Mouse (Mus musculus) stomach, embryonic 16.5 days (tissue): Measurements from ENCODE around the gene Hist1h1e. TPM values are rescaled to one million over a fixed set of nuclear protein-coding genes. Genes with fewer than 3 reads are reported as not detected.
"Not testable (repeated sequence)": the region's sequence is repeated elsewhere in the genome, so short reads cannot be mapped to it uniquely, and the experiment has no call there.

Experiments
- ATAC-seq: fragments of 200-750 bp; cut with Nextera tagmentation; 2 replicates; pipeline ENCODE4 v1.8.0; 2017; ENCODE audit warnings: moderate number of reproducible peaks, moderate TSS enrichment; ENCODE audit not compliant: insufficient read depth, low FRiP score
- H3K27ac ChIP-seq: fragments of 300-500 bp; sonication (generic); 2 replicates; pipeline ENCODE4 v1.5.1; 2014; ENCODE audit warnings: low read length
- H3K27me3 ChIP-seq: fragments of 300-500 bp; sonication (generic); 2 replicates; pipeline ENCODE4 v1.6.1; 2014; ENCODE audit warnings: low read length, control low read depth, mixed read lengths; ENCODE audit not compliant: control insufficient read depth, insufficient read depth
- H3K36me3 ChIP-seq: fragments of 300-500 bp; sonication (generic); 2 replicates; pipeline ENCODE4 v1.6.1; 2014; ENCODE audit warnings: low read length; ENCODE audit not compliant: control insufficient read depth, insufficient read depth
- H3K4me1 ChIP-seq: fragments of 300-500 bp; sonication (generic); 2 replicates; pipeline ENCODE4 v1.6.1; 2014; ENCODE audit warnings: low read length, control low read depth, mixed read lengths; ENCODE audit not compliant: control insufficient read depth, insufficient read depth
- H3K4me2 ChIP-seq: fragments of 300-500 bp; sonication (generic); 2 replicates; pipeline ENCODE4 v1.6.1; 2014; ENCODE audit warnings: low read depth, low read length, mixed read lengths
- H3K4me3 ChIP-seq: fragments of 300-500 bp; sonication (generic); replicated peaks from 2 replicates; pipeline ENCODE4 v1.5.1; 2014; ENCODE audit warnings: mild to moderate bottlenecking, low read length
- H3K9ac ChIP-seq: fragments of 300-500 bp; sonication (generic); 2 replicates; pipeline ENCODE4 v1.6.1; 2014; ENCODE audit warnings: low read length
- H3K9me3 ChIP-seq: fragments of 300-500 bp; sonication (generic); replicated peaks from 2 replicates; pipeline ENCODE4 v1.6.1; 2016; ENCODE audit warnings: low read length, control low read depth; ENCODE audit not compliant: control insufficient read depth
- WGBS: fragments of 180-500 bp; shearing (Covaris S2); extraction: QIAGEN DNeasy Blood & Tissue Kit; methylation state at CpG from one replicate; pipeline ENCODE4 v1.1.7; 2014; 5-methylcytosine and 5-hydroxymethylcytosine counted together
- polyA plus RNA-seq: library from polyadenylated mRNA; unstranded; fragments of >200 nt; fragmentation: Nextera tagmentation; extraction: Ambion mirVana; gene quantifications from 2 replicates; pipeline ENCODE4 v1.2.1, GENCODE M21; 2015

The Hist1h1e gene
- polyA plus RNA-seq, 1 experiment from 2014 or later, result 16.6 TPM

DNA sequence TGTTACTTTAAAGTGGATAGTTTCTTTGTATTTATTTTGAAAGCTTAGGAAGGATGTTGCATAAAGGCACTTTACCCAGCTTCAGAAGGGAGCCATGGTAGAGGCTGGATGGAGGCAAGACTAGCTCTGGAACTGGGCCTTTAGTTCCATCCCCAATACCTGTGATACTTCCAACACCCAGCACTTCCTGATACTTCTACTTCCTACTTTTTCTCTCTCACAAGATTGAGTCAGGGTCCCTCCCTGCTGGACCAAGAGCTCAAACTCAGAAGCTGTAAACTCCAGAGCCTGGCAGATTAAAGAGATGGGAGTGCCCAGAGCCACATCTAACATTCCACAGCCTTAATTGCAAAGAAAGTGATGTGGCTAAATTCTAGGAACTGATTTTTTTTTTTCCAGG lies 38.0 kb downstream of the Hist1h1e start:
- Histone ChIP-seq H3K4me1 (peaks cover 32% of the 10 kb centered on the region), H3K4me3 (peak overlapping the region; percentile 49), H3K9ac (peak overlapping the region; percentile 59), H3K9me3 (no peaks in the 10 kb centered on the region), H3K27me3 (no peaks in the 10 kb centered on the region), H3K36me3 (no peaks in the 10 kb centered on the region), H3K27ac (peak overlapping the region; percentile 97), H3K4me2 (peak overlapping the region; percentile 85)
- no peak for ATAC-seq

DNA sequence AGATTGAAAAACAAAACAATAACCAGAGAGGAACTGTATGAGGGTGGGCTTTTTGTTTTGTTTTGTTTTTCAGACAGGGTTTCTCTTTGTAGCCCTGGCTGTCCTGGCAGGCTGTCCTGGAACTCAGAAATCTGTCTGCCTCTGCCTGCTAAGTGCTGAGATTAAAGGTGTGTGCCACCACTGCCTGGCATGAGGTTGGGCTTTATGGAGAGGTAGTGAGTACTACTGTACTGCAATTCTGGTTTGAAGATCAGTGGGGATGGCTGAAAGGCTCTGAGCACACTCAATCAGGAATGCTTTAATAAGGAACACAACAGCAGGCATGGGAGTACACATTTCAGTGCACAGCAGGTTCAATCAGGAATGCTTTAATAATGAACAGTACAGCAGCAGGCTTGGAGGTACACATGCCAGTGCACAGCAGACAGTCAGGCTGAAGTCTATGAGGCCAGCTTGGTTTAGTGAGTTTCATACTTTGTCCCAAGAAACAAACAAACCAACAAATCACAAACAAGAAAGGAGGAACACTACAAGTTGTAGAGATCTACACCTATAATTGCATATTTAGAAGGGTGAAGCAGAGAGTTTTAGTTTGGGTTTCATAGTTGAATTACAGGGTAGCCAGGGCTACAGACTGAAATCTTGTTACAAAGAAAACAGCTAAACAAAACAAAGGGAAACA lies 38.8 kb downstream of the Hist1h1e start:
- ATAC-seq, result no peak
- H3K27me3 ChIP-seq, result no peaks in the 10 kb centered on the region
- H3K4me2 ChIP-seq, result no peak overlapping the region
- H3K9me3 ChIP-seq, result no peaks in the 10 kb centered on the region
- H3K4me1 ChIP-seq, result peaks cover 32% of the 10 kb centered on the region
- no peaks in the 10 kb centered on the region for H3K36me3 ChIP-seq
- peak overlapping the region; percentile 68 for H3K27ac ChIP-seq
- H3K4me3 ChIP-seq, result no peak overlapping the region
- H3K9ac ChIP-seq, result no peak overlapping the region

DNA sequence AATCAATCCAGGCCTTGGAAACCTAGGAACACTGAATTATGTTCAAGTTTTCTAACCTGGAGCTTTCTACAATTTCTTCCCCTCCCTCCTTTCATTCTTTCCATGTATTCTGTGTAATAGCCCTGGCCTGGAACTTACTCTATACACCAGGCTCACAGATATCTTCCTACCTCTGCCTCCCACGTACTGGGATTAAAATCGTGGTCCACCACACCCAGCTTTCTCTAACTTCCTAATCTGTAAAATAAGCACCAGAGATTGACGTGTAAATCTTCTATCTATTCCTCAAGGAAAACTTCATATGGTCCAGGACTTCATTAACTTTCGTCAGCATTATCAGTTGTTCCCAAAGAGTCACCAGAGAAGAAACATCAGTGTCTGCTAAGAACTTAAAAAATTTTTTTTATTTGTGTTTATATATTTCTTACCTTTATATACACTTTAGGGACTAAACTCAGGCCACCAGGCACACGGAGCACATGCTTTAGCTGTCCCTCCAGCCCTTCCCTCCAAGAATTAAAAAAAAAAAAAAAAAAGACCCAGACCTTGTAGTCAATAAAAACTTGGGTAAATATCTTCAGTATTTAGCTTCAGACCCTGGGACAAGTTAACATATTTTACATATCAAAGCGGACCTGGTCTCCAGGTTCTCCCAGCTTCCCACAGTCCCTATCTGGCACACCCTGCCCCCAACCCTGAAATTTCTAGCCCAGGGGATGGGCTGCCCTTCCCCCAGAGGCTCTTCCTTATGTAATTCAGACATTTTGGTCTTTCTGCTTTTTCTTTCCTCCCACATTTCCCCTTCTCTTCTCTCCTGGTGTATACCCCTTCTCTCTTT lies 39.9 kb downstream of the Hist1h1e start:
- Histone ChIP-seq H3K4me3 (peak overlapping the region; percentile 58), H3K4me2 (peak overlapping the region; percentile 83), H3K9me3 (no peaks in the 10 kb centered on the region), H3K27me3 (no peaks in the 10 kb centered on the region), H3K4me1 (peaks cover 32% of the 10 kb centered on the region), H3K9ac (peak overlapping the region; percentile 70), H3K36me3 (no peaks in the 10 kb centered on the region), H3K27ac (peak overlapping the region; percentile 86)
- ATAC-seq, result no peak
- WGBS, result 12% methylated on average over 6 of the region's 6 CpGs

DNA sequence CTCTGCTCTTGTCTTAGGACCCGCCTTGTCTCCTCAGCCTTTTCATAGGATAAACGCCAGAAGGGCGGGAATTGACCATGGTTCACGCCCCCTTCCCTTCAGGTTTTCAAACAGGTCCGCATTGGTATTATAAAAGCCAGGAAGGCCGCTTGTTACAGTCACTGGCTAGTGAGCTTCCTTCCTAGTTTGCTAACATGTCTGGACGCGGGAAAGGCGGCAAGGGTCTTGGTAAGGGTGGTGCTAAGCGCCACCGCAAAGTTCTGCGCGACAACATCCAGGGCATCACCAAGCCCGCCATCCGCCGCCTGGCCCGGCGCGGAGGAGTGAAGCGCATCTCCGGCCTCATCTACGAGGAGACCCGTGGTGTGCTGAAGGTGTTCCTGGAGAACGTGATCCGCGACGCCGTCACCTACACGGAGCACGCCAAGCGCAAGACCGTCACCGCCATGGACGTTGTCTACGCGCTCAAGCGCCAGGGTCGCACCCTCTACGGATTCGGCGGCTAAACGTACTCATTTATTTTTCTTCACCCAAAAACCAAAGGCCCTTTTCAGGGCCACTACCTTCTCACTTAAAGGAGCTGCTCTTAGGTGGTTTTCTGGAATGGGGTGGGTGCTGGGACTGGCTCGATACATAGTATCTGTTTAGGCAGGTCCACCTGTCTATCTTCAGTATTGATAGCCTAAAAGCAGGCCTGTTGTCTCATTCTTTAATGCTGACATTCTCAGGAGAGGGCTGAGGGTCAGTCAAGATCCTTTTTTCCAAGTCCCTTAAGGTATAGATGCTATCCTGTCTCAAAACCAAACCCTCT lies 40.7 kb downstream of the Hist1h1e start, which contains the start of gene Hist1h4d:
TSS of gene Hist1h4d (plus strand) at position 191 of the 811 bp plus-strand sequence.
- no peaks in the 10 kb centered on the region for H3K27me3 ChIP-seq
- peak within 1 kb of the TSS; percentile 83 for H3K4me2 ChIP-seq
- under 1% methylated on average over 43 of the region's 43 CpGs for WGBS
- H3K36me3 ChIP-seq, result no peaks in the 10 kb centered on the region
- H3K9me3 ChIP-seq, result no peaks in the 10 kb centered on the region
- peaks cover 36% of the 10 kb centered on the region for H3K4me1 ChIP-seq
- peak within 1 kb of the TSS; percentile 70 for H3K9ac ChIP-seq
- peak within 1 kb of the TSS; percentile 58 for H3K4me3 ChIP-seq
- peak; percentile 90 for ATAC-seq
- peak within 1 kb of the TSS; percentile 86 for H3K27ac ChIP-seq

DNA sequence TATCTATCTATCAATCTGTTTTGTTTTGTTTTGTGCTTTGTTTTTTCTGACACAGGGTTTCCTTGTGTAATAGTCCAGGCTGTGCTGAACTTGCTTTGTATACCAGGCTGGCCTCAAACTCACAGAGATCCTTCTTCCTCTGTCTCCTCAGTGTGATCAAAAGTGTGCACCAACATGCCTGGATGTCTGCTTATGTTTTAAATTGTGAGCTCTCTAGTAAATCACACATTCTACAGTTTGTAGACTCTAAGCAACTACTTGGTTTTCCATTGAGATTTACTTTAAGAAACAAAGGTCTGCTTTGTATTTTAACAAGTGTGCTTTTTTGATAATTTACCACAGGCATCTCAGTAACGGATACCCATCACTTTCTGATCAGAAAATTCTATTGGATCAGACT lies 44.5 kb downstream of the Hist1h1e start:
- Histone ChIP-seq H3K27me3 (no peaks in the 10 kb centered on the region), H3K9me3 (no peaks in the 10 kb centered on the region), H3K36me3 (no peaks in the 10 kb centered on the region), H3K4me1 (peaks cover 33% of the 10 kb centered on the region), H3K27ac (no peak overlapping the region), H3K4me2 (no peak overlapping the region), H3K4me3 (no peak overlapping the region), H3K9ac (no peak overlapping the region)
- ATAC-seq, result no peak
- 96% methylated on average over 1 of the region's 1 CpGs for WGBS

DNA sequence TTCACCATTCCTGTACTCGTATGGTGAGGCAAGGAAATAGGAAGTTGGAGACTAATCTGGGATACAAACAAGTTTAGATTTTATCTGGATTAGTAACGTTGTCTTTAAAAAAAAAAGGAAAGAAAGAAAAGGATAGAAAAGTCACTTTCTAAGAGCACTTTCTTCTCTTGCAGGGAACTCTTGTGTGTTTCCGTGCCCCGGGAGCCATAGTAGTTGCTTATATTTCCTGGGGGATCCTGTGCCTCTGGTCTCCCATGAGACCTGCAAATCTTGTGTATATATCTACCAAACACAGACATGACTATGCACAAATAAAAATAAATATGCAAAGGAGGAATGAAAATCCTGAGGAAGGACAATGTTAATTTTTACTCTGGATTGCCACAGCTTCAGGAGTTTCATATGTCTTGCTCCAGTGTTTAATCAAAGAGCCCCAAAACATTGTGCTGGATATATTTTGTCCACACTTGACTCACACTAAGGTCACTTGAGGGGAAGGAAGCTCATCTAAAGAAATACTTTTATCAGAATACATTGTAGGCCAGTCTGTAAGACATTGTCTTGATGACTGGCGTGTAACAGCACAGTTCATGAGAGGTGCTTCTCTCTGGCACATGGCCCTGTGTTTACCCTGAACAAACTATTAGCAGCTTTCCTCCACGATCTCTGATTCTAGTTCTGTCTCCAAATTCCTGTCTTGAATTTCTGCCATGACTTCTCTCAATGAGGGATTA lies 45.3 kb downstream of the Hist1h1e start:
- H3K36me3 ChIP-seq, result no peaks in the 10 kb centered on the region

DNA sequence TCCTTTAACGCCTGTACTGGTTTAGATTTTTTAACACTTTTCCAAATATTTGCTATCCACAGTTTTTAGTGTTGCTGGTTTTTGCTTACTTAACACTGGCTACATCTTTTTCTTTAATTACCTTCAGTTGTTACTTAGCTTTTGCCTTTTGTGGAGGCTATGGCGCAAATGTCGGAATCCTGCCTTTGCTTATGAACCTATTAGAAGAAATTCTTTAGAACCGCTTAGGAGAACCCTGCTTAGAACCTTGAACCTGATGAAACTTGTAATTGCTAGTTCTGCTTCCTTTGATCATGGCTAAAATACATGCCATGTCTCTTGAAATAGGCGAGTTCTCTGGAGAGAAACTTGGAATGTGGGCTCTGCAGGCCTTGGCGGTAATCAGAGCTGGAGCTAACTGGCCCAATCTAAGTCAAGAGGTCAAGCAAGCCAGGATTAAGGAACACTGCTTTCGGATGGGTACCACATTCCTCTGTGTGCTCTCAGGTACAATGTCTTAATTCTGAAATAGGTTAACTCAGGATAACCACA lies 45.9 kb downstream of the Hist1h1e start:
- peak overlapping the region; percentile 78 for H3K4me2 ChIP-seq
- WGBS, result 8% methylated on average over 7 of the region's 7 CpGs
- H3K27ac ChIP-seq, result peak overlapping the region; percentile 90
- peak overlapping the region; percentile 64 for H3K9ac ChIP-seq
- ATAC-seq, result no peak
- H3K4me3 ChIP-seq, result peak overlapping the region; percentile 52
- H3K4me1 ChIP-seq, result peaks cover 32% of the 10 kb centered on the region
- no peaks in the 10 kb centered on the region for H3K9me3 ChIP-seq
- no peaks in the 10 kb centered on the region for H3K36me3 ChIP-seq
- H3K27me3 ChIP-seq, result no peaks in the 10 kb centered on the region

More for the DNA sequence above, 45.3 kb downstream of the Hist1h1e start:
- Histone ChIP-seq H3K9me3 (no peaks in the 10 kb centered on the region), H3K4me2 (peak overlapping the region; percentile 78), H3K9ac (peak overlapping the region; percentile 64), H3K4me3 (peak overlapping the region; percentile 52), H3K27me3 (no peaks in the 10 kb centered on the region), H3K4me1 (peaks cover 32% of the 10 kb centered on the region), H3K27ac (peak overlapping the region; percentile 90)
- ATAC-seq, result no peak
- WGBS, result 24% methylated on average over 6 of the region's 6 CpGs

DNA sequence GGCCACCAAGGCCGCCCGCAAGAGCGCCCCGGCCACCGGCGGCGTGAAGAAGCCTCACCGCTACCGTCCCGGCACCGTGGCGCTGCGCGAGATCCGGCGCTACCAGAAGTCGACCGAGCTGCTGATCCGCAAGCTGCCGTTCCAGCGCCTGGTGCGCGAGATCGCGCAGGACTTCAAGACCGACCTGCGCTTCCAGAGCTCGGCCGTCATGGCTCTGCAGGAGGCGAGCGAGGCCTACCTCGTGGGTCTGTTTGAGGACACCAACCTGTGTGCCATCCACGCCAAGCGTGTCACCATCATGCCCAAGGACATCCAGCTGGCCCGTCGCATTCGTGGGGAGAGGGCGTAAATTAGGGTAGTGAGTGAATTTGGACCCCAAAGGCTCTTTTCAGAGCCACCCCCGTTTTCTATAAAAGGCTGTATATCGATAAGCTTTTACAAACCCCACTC lies 46.5 kb downstream of the Hist1h1e start:
- not testable (repeated sequence) for ATAC-seq

More for the DNA sequence above, 46.5 kb downstream of the Hist1h1e start:
- 0% methylated on average over 8 of the region's 40 CpGs for WGBS
- peak overlapping the region; percentile 52 for H3K4me3 ChIP-seq
- H3K4me1 ChIP-seq, result peaks cover 30% of the 10 kb centered on the region
- H3K9ac ChIP-seq, result peak overlapping the region; percentile 64
- H3K9me3 ChIP-seq, H3K27me3 ChIP-seq, H3K36me3 ChIP-seq: not testable (repeated sequence)
- peak overlapping the region; percentile 78 for H3K4me2 ChIP-seq
- H3K27ac ChIP-seq, result peak overlapping the region; percentile 90
